Comparison of ENCODE assay signal across 17 mouse cellular contexts in the genomic region with DNA sequence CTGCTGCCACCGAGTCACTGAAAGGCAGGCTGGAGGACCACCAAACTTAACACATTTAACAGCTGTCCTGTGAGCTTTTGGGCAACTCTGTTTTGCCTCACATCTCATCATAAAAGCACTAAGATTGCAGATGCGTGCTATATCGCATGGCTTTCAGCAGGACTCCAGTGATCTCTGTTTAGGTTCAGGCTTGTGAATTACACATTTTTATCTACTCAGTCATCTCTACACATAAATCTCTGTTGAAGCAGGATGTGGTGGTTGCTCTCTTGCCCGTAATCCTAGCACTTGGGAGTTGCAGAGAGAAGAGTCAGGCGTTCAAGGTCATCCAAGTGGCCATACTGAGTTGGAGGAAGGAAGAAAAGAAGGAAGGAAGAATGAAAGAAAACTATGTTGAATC. TPM values are rescaled to one million over a fixed set of nuclear protein-coding genes. Genes with fewer than 3 reads are reported as not detected.
DNase-seq lines count a peak whose midpoint lies in the region; TF ChIP-seq lines count a peak whose summit lies in the region.
"Had no signal": no experiment of that assay in that cellular context is flagged by ENCODE, and none has a peak within 500 bp of the region (broad histone marks: within the 10 kb centered on the region; RNA-seq: fewer than 3 reads in every experiment).

No protein-coding gene starts in this region.

- 4% methylated on average over 5 of the region's 5 CpGs for WGBS in thymus, adult 2 months

- H3K36me3 ChIP-seq in thymus, adult 2 months (ENCODE audit: control insufficient read depth, insufficient read depth, low read length): no peaks in the 10 kb centered on the region
- H3K36me3 ChIP-seq: liver, embryonic 12.5 days; midbrain, embryonic 13.5 days; neural tube, embryonic 12.5 days had no signal

- peaks cover 24% of the 10 kb centered on the region for H3K4me1 ChIP-seq in thymus, adult 2 months (replicated peaks; ENCODE audit: control insufficient read depth, insufficient read depth, low read length)
- peaks cover 6% of the 10 kb centered on the region; the same call in 1 of the 2 replicates for H3K4me1 ChIP-seq in embryonic fibroblast, embryonic 13.5 days (ENCODE audit: control insufficient read depth, insufficient read depth, low read length)
- H3K4me1 ChIP-seq: neural tube, embryonic 12.5 days had no signal

- peak overlapping the region; percentile 78 for H3K27ac ChIP-seq in thymus, adult 2 months (ENCODE audit: control insufficient read depth, insufficient read depth, low read length)
- peak overlapping the region; percentile 57; the same call in 1 of the 2 replicates for H3K27ac ChIP-seq in embryonic fibroblast, embryonic 13.5 days (ENCODE audit: insufficient read depth, low read length)
- H3K27ac ChIP-seq: gastrocnemius, adult 2 months; hindbrain, postnatal 0 days; kidney, postnatal 0 days; liver, embryonic 12.5 days; midbrain, embryonic 13.5 days; neural tube, embryonic 12.5 days had no signal

- H3K4me3 ChIP-seq in thymus, adult 2 months (ENCODE audit: control insufficient read depth, insufficient read depth, low read length): no peak overlapping the region
- H3K4me3 ChIP-seq in embryonic fibroblast, embryonic 13.5 days (ENCODE audit: insufficient read depth, low read length): no peak overlapping the region
- H3K4me3 ChIP-seq: erythroblast, embryonic 14.5 days; gastrocnemius, adult 2 months; liver, embryonic 12.5 days; midbrain, embryonic 13.5 days; neural tube, embryonic 12.5 days had no signal

- no peak for TF ChIP-seq CTCF in thymus, adult 2 months (IDR thresholded peaks at IDR 0.05; ENCODE audit: borderline replicate concordance, control insufficient read depth, extremely low read depth, insufficient read depth, low read length, poor library complexity)
- no peak for TF ChIP-seq CTCF in embryonic fibroblast, embryonic 13.5 days (IDR thresholded peaks at IDR 0.05; ENCODE audit: borderline replicate concordance, insufficient read depth, low read length)

- intact Hi-C loops in left cerebral cortex, postnatal 36 days (cut with DNase I): no loop called here

- peak; percentile 8 for DNase-seq in adrenal gland, adult 2 months
- DNase-seq in adrenal gland, adult 8-10 months: no peak
- DNase-seq in thymus, adult 2 months: no peak
- no peak for DNase-seq in thymus, adult 18-20 months
- DNase-seq in urinary bladder, postnatal 36 days (ENCODE audit: low spot score in 2 of 2): no peak
- no peak for DNase-seq in cerebellum, adult 8-10 months
- DNase-seq in left cerebral cortex, postnatal 36 days (ENCODE audit: low spot score in 2 of 2): no peak
- DNase-seq: cerebellum, adult 9-10 months; gastrocnemius, adult 2 months; left cerebral cortex, postnatal 4 days had no signal

- H3K27me3 ChIP-seq in thymus, adult 2 months (ENCODE audit: control insufficient read depth, insufficient read depth, low read length): no peaks in the 10 kb centered on the region
- H3K27me3 ChIP-seq: midbrain, embryonic 13.5 days; neural tube, embryonic 12.5 days had no signal

- TF ChIP-seq POLR2A in thymus, adult 2 months (IDR thresholded peaks at IDR 0.05; ENCODE audit: control insufficient read depth, extremely low read depth, insufficient read depth, low read length, poor library complexity): no peak
- no peak for TF ChIP-seq POLR2A in embryonic fibroblast, embryonic 13.5 days (IDR thresholded peaks at IDR 0.05; ENCODE audit: low read depth, low read length)

RNA-seq across cellular contexts. Expression of a gene that starts 14.3 kb away (rescaled TPM):
- total RNA-seq in adrenal gland, adult 2 months (2021): 10 to 100 TPM; 60.9 to 62.4 TPM
- 16.4 and 21.6 TPM in 2 replicates for polyA plus RNA-seq in adrenal gland, adult 2 months (2012; rRNA removed)
- 100 to 1,000 TPM in 2 of 4 experiments, 10 to 100 TPM in 2; 79.2 to 127 (median 99.1) TPM for total RNA-seq in adrenal gland, adult 8-10 months (2022)
- 65.1 and 79.5 TPM in 2 replicates for polyA plus RNA-seq in thymus, adult 2 months (2012; rRNA removed)
- 68.6 and 75.8 TPM in 2 replicates for polyA plus RNA-seq in embryonic fibroblast, embryonic 13.5 days (2011; ENCODE audit: insufficient read length, low read depth, missing spikeins)
- total RNA-seq in left cerebral cortex, postnatal 36 days (2021): 100 to 1,000 TPM; 102 to 125 TPM
